Mouse (Mus musculus) limb, embryonic 15.5 days (tissue): ENCODE measurements around the gene Gm10309. TPM values are rescaled to one million over a fixed set of nuclear protein-coding genes. Genes with fewer than 3 reads are reported as not detected.

Experiments
- polyA plus RNA-seq: library from polyadenylated mRNA; unstranded; fragments of >200 nt; fragmentation: Nextera tagmentation; extraction: Ambion mirVana; gene quantifications from 2 replicates; pipeline ENCODE4 v1.2.1, GENCODE M21; 2015

Gm10309 gene
- polyA plus RNA-seq, 1 experiment from 2014 or later = 0.47 TPM

Other genes with a start within 250 kb of the Gm10309 start
- gene Epas1, start 248.5 kb upstream of the Gm10309 start, polyA plus RNA-seq = 5.6 and 5.9 TPM in 2 replicates